Mouse (Mus musculus) cerebellum, adult 2 months (tissue): Measurements from ENCODE around the gene Tspan9.

ENCODE experiments used
- CTCF ChIP-seq: fragments of 200-500 bp; IDR thresholded peaks from 2 replicates; pipeline ENCODE4 v1.5.1; 2011; ENCODE audit warnings: low read depth, mild to moderate bottlenecking, control low read depth, low read length, moderate library complexity, borderline replicate concordance; ENCODE audit not compliant: insufficient read depth
- POLR2A ChIP-seq: fragments of 200-500 bp; IDR thresholded peaks from 2 replicates; pipeline ENCODE4 v1.6.1; 2011; ENCODE audit warnings: low read length, control low read depth, borderline replicate concordance; ENCODE audit not compliant: insufficient read depth

- TF ChIP-seq CTCF (no peak), POLR2A (no peak)
Observed at GRCm38 (mm10) chr6:128099190-128099589, 44.2 kb downstream of the Tspan9 start.
